Mouse (Mus musculus) urinary bladder, postnatal 14 days (tissue): ENCODE results near the gene Alpl.

Source experiments
- DNase-seq: peaks from one replicate; pipeline ENCODE4 v3.0.0; 2021; ENCODE audit warnings: low spot score

Alpl gene

DNA sequence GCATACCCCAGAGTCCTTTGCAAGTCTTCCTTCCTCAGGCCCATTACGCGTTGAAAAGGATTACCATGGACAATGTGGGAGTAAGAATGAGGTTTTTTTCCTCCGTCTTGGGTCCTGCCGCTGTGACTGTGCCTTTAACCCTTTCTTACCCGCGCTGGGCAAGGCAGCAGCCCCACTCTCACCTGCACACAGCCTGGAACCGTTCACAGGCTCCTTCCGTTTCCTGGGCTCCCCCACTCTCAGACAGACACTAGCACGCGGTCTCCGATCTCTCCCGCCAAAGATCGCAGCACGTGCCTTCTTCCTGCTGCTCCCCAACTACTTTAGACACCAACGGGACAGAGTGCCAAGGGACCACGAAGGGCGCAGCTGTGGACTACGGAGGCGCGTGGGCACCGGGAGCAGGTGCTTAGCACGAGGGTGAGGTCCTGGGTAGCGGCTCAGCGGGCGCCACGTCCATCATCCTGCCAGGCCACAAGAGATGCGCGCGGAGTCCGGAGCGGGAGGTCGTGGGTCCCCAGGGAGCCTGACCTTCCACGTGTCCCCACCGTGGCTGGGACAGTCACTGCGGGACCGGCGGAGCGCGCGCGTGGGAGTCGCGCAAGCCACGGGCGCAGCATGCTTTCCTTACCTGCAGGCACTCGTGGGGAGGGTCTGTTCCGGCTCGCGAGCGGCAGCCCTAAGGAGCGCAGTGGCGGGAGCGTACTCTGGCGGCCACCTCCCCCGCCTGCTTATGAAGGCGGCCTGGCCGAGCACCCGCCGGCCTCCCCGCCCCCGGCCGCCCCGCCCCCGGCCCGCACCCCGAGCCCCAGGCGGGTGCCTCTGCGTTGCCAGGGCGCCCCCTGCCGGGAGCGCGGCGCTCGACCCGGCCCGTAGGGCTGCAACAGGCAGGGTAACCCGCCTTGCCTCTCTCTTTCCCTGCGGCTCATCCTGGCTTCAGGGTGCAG is at the start of gene Alpl:
Gene Alpl (minus strand): TSS at position 774 of the 947 bp plus-strand sequence.
- peak; percentile 84 for DNase-seq

DNA sequence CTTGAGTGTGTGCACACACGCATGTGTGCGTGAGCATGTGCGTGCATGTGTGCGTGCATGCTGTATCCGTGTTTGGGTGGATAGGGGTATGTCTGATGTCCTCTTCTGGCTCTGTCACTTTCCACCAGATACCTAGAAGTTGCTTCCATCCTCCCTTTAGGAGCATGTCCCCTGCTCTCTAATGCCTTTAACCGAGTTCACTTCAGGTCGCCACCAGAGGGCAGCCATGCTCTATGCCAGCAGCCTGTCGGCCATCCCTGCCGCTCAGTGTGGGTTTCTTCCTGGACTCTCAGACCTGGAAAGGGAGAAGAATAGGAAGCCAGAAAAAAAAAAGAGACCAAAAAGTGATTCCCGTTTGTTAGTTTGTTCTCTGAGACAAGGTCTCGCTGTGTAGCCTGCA is 48.5 kb upstream of the Alpl start:
- peak; percentile 82 for DNase-seq

DNA sequence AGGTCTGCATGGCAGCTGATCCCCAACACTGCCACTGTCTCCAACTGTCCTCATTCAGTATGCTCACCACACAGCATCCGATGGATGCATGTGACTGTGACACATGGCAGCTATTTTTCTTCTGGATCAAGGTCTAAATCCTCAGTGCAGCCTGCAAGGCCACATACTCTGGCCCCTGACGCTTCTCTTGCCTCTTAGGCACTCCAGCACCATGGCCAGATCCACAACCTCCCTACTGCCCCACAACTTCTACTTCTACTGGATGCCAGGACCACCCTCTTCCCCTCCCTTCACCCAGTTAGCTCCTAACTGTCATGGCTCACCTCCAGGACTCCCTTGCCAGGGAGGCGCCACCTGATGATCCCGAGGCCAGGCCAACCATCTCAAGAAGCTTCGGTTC is 43.3 kb upstream of the Alpl start:
- DNase-seq, result no peak

DNA sequence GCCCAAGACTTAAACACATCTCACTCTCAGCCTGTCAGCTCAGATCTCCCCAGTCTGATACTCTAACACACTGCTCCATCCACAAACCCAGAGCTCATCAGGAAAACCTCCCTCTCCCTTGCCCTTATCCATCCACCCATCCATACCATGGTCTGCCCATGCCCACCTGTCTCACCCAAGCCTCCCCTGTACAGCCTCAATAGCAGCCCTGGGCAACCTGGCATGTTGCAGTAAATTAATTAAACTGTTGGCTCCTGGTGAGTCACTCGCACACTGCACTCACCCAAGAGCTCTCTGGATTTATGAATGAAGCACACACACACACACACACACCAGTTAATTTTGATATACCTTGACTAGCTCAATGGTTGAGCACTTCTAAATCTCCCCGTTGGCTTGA is 42.6 kb upstream of the Alpl start:
- DNase-seq, result no peak

DNA sequence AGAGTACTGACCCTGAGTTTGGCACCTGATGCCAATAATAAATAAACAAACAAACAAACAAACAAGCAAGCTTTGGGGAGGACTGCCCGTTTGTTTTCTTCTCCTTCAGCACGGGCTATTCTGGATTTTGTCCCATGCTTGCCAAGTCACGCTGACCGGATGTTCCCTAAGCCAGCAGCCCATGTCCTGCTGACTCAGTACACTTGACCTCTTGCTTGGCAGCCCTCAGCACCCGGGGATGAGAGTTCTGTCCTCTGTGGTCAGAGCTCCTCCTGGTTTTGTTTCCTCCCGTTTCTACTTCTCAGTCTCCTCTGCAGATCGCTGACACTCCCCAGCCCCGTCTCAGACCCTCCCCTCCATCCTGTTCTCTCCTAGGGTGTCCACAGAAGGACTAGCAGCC is 41.6 kb upstream of the Alpl start:
- DNase-seq, result no peak

DNA sequence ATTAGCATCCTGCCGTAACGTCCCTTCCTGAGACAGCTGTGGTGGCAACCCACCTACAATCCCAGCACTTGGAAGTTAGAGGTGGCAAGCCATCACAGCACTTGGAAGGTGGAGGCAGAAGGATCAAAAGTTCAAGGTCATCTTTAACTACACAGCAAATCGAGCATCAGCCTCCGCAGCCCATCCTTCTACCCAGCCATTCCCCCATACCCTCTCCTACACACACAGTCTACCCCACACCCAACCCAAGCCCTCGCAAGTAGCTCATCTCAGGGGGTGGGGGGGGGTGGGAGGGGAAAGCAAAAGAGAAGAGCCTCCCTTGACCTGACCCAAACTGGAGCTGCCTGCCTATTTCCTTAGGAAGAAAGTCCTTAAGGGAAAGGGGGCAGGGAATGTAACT is 40.6 kb upstream of the Alpl start:
- DNase-seq, result no peak

DNA sequence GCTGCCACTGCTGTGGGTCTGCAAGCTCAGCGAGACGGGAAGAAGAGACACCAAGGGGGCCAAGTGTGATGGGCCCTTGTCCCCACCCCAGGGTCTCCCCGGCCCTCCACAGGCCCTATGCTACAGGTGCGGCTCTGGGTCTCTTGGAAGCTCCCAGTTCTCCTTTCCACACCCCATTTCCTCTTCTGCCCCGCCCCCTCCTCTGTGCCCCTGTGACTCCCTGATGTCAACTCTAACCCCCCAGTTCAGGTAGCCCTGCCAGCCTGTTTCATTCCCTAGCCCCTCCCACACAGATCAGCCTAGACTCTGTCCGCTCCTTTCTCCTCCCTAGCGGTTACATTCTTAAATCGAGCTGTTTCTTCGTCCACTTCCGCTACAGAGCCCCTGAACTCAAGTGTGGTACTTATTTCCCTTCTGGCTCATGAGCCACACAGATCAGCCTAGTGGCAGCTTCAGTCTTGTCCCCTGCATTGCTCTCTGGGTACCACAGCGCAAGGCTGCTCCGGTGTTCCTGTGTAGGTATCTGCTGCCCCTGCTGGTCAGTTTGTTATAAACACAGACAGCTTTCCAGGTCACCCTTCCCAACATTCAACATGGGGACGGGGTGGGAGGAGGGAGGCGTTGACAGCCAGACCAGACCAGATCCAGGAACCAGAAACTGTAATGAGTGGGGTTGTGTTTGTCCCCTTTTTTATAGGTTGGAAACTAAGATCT is 39.6 kb upstream of the Alpl start:
- peak; percentile 80 for DNase-seq

DNA sequence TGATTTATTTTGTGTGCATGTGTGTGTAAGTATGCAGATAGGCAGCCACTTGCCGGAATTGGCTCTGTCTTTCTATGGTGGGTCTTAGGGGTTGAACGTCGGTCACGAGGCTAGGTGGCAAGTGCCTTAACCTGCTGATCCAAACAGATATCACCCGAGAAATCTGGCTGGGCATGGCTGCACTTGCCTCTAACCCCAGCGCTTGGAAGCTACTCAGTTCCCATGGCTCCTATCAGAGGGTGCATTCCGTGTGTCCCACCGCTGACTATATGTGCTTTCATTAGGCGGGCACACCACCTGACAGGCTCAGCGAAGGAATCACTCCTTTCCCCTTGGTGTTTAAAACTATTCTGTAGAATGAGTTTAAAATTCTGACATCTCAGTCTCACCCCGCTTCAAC is 35.4 kb upstream of the Alpl start:
- DNase-seq, result peak; percentile 48

DNA sequence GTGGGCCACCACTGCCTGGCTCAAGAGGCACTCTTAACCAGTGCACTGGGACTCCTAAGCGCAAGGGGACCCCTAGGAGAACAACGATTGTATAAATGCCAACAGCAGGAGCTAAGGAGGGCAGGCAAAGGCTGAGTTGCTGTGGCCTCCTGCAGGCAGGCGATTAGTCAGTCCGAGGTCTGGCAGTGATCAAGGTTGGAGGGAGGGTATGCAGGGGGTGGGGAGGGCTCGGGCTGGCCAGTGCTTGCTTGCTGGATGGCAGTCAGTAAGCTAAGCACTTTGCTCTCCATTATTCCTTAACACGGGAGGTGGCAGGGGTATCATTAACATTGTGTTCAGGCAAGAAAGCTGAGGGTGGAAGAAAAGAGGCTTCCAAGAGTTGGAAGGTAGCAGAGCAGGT is 34.2 kb upstream of the Alpl start:
- DNase-seq, result no peak

DNA sequence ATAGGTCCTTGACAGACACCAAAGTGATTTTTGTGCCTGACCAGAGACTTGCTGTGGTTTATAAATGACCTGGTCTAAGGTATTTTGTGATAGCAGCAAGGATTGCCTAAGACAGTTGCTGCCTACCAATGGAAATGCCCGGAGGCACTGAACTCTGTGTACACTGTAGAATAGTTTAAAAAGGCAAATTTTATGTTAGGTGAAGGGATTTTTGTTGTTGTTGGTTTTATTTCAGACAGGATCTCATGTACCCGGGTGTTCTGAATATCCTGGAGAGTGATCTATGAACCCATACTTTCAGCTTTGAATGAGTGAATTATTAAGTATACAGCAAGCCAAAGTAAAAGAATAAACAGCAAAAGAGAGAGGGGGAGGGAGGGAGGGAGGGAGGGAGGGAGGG is 28.7 kb upstream of the Alpl start:
- DNase-seq, result no peak

DNA sequence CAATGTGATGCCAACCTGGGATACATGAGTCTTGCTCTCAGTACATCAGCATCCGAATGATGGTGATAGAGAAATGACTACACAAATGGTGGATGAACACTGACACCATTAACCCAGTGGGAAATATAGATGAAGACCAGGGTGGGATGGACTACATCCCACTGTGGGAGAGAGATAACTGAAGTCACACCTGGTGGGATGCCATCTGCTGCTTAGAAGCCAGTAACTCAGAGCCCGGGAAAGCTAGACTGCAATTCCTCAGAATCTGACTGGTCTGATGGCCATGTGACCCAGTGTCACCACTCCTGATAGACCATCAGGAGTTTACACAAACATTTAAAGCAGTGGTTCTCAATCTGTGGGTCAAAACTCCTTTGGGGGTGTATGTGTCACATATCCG is 27.4 kb upstream of the Alpl start:
- DNase-seq, result no peak

DNA sequence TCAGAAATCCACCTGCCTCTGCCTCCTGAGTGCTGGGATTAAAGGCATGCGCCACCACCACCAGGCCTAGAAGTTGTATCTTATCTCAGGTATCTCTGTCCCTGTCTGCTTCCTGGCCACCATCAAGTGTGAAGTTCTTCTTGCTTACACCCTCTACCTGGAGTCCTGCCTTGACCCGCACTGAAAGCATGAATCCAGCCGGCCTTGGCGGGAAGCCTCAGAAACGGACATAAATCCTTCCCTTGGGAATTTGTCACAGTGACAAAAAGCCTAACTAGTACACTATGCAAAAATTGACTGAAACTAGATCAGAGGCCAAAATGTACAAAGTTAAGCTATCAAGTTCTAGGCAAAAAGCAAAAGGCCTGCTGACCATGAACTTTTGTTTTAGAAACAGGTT is 26.4 kb upstream of the Alpl start:
- DNase-seq, result no peak

DNA sequence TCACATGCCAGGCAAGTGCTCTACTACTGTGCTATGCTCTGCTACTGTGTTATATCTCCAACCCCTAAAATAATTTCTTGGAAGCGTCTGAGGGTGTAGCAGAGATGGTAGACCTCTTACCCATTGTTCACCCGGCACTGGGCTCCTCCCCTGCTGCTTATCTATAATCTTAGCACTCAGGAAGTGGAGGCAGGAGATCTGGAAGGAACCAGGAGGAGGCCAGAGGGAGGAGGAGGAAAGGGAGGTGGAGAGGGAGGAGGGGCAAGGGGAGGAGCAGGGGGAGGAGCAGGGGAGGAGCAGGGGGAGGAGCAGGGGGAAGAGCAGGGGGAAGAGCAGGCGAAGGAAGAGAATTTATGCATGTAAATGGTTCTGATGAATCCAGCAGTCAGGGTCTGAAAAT is 24.5 kb upstream of the Alpl start:
- no peak for DNase-seq

DNA sequence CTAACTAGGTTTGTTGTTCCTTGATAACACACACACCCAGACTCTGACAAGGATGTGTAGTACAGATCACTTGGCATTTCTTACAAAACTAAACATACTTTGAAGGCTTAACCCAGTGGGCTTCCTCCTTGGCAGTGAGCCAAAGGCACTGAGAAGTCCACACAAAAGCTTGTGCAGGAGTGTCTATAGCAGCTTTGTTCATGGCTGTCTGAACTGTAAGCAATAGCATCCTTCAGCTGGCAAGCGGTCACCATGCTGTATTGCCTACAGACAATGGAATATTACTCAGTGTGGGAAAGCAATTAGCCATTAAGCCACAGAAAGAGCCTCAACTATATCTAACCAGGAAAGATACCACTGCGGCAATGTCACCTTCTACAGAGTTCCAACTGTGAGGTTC is 23.3 kb upstream of the Alpl start:
- DNase-seq, result no peak

DNA sequence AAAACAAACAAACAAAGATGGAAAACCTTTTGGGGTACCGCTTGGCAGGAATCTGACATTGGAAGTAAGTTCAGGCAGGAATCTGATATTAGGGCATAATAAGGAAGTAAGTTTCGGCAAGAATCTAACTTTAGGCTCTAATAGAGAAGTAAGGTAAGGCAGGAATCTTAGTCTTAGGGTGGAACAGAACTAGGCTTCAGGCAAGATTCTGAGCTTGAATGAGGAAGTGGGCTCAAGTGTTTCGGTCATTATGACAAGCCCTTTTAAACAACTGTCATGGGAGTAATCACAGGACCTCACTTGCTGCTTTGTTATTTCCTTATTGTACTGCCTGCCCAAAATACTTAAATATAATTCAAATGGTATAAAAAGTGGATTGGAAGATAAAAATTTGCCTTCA is 22.2 kb upstream of the Alpl start:
- no peak for DNase-seq

DNA sequence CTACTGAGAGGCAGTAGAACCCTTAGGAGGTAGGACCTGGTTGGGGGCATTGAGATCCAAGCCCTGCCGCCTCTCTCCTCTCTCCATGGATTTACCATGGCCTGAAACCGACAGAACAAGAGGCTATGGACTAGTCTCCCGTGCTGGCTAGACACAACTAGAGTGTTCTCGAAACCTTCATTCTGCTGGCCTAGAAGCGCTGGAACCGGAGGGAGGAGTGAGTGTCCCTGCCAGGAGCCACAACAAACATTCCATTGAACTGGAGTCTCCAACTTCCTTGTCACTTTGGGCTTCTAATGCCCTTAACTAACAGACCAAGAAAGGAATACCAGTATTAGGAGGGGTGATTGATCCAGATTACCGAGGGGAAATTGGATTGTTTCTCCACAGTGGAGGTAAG is 20.0 kb upstream of the Alpl start:
- DNase-seq, result no peak

DNA sequence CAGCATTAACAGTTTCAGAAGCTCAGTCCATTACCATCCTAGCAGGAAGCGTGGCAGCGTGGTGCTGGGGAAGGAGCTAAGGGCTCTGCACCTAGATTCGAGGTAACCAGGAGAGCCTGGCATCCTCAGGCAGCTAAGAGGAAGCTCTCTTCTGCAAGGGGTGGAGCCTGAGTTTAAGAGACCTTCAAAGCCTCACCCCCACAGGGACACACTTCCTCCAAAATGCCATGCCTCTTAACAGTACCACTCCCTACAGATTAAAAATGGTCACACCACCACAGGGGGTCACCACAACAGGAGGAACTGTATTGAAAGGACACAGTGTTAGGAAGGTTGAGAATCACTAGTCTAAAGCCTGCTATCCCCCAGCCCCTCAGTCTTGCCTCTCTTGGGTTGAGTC is 19.3 kb upstream of the Alpl start:
- no peak for DNase-seq

DNA sequence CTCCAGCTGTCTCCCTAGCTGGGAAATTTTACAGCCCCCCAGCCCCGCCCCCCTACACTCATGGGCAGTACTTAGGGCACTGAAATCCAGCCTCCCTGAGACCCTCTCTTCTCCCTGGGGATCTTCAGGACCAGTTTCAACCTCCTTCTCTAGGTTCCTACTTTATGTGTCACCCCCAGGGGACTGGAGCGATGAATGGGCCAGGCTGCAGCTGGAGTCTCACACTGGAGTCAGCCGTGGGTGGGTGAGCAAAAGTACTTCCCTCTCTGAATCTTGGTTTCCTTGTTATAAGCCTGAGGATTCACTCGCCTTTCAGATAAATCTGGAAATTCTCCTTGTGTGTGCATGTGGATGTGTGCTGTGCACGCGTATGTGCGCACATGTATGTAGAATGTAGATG is 18.0 kb upstream of the Alpl start:
- no peak for DNase-seq

DNA sequence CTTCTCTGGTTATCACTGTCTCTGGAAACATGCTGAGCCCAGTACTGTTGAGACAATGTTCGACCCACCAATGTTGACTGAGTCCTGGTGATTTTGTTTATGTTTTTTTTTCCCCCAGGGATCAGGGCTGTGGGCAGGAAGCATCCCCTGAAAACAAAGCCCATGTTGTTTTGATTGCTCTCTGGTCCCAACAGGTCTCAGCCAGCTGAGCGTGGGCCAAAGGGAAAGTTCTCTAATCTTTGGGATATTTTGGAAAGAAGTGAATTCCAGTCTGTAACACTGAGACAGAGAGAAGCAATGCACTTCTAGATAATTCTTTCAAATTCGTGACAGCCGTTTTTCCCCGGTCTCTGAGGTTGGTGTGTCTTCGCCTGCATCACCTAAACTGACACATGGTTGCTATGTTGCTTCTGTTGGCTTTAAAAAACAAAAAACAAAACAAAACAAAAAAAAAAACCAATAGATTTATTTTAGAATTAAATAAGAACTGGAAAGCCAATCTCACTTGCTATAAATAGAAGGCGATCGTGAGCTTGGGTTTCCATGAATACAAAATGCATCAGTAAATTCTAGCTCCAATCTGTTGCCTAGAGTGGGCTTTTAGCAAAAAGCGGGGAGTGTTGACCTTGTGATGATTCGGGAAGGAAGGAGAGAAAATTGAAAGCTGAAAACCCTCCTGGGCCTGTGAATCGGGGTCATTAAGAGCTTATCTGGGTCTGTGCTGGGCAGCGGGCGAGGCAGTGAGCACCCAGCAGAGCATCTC is 16.9 kb upstream of the Alpl start:
- DNase-seq, result no peak

DNA sequence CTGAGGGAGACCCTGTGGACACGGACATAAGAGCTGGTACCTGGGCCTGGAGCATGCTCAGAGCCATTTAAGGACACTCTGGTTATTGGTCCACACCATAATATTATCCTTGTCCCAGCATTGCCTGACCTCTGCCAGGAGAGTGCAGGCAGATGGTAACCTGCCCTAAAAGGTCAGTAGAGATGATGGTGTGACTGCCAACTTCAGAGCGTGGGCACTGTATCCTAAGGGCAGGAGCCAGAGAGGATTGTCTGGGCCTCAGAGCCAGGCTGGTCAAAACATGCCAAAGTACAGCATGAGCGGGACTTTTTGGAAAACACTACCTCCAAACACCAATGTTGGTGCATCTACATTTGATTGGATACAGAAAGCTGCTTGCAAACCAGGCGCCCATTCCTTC is 13.8 kb upstream of the Alpl start:
- no peak for DNase-seq

DNA sequence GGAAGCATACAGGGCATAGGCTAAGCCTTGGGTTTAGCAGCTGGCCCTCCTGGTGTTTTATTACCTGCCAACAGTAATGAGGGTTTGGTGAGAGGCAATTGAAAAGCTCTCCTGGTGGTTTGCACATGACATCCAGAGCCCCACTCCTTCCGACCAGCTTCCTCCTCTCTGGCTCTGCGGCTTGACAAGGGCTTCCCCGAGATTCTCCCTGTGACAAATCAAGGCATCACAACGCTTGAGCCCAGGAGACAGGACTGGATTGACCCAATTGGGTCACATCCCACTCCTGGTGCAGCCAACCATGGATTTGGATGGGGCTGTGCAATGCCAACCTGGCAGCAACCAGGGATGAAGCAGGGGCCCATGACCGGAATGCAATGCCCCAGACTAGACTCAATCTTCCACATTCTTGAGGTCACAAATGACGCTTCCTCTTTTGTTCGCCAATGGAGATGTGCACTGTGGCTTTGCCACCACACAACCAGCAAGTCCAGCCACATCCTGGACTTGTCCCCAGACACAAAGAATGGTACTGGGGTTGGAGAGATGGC is 11.2 kb upstream of the Alpl start:
- DNase-seq, result no peak

DNA sequence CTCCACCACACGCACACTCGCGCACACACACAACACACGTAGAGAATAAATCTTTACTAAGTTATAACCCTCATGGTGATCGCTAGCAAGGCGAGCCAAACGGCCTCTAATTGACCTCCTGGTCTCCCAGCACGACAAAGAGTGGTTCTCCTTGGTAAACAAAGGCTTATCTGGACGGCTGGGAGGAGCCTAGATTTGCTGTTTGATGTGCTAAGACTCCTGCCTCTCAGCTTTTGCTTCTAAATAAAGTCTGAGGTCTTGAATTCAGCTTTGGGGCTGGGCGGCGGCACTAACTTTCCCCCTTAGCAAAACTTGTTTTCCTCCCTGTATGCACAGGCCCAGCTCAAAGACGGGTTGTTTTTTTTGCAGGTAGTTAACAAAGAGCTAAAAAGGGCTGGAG is 5.0 kb upstream of the Alpl start:
- peak; percentile 43 for DNase-seq

DNA sequence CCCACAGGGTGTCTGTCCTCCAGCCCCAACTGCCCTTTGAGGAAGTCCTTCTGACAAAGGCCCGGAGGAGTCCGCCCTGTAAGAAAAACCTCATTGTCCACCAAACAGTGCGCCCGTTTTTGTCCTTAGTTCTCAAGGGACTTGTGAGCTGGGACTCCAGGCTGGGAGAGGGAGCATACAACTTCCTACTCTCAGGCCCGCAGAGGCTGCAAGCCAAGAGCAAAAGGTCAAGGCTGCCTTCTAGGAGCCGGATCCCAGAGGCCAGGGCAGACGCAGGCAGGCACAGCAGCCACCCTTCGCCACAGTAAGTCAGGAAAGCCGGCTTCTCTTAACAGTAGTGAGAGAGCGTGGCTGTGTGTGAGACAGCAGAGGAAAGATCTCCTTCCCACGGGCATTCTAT is 4.1 kb upstream of the Alpl start:
- no peak for DNase-seq
